Mouse (Mus musculus): ENCODE measurements around the gene Rbms2. TPM values are rescaled to one million over a fixed set of nuclear protein-coding genes. Genes with fewer than 3 reads are reported as not detected.
"Not testable (repeated sequence)": the region's sequence is repeated elsewhere in the genome, so short reads cannot be mapped to it uniquely, and the experiment has no call there.

Rbms2 gene
- polyA plus RNA-seq, 1 experiment from 2014 or later: 42.2 TPM

DNA sequence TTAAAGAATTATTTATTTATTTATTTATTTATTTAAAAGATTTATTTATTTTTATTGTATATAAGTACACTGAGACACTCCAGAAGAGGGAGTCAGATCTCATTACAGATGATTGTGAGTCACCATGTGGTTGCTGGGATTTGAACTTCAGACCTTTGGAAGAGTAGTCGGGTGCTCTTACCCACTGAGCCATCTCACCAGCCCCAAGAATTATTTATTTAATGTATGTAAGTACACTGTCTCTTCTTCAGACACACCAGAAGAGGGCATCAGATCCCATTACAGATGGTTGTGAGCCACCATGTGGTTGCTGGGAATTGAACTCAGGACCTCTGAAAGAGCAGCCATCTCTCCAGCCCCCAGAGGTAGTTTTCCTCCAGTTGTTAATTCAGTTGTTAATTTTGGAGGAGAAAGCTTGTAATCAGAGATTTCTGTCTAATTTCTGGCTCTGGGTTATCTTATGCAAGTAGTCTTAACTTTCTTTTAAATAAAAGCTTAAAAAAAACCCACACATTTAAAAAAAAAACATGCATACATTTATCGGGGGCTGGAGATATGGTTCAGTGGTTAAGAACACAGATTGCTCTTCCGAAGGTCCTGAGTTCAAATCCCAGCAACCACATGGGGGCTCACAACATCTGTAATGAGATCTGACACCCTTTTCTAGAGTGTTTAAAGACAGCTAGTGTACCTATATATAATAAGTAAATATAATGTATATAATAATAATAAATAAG lies 12.1 kb upstream of the Rbms2 start:
- Histone ChIP-seq H3K4me1 (peaks cover 12% of the 10 kb centered on the region; the same call in 1 of the 2 replicates), H3K27me3 (peaks cover 19% of the 10 kb centered on the region)
- not testable (repeated sequence) for H3K9me3 ChIP-seq; H3K9ac ChIP-seq; H3K4me3 ChIP-seq; H3K27ac ChIP-seq; ATAC-seq (ENCODE audit: insufficient number of reproducible peaks, low FRiP score, low TSS enrichment, low read depth); H3K36me3 ChIP-seq; H3K4me2 ChIP-seq
- WGBS: 97% methylated on average over 3 of the region's 3 CpGs

- peaks cover 19% of the 10 kb centered on the region for H3K27me3 ChIP-seq
- no peak overlapping the region for H3K9ac ChIP-seq
- 66% methylated on average over 2 of the region's 2 CpGs for WGBS
- H3K27ac ChIP-seq: no peak overlapping the region
- H3K4me2 ChIP-seq: no peak overlapping the region
- ATAC-seq (ENCODE audit: insufficient number of reproducible peaks, low FRiP score, low TSS enrichment, low read depth): no peak
- H3K36me3 ChIP-seq: no peaks in the 10 kb centered on the region
- H3K4me1 ChIP-seq: peaks cover 12% of the 10 kb centered on the region; the same call in 1 of the 2 replicates
- no peaks in the 10 kb centered on the region for H3K9me3 ChIP-seq
- H3K4me3 ChIP-seq: no peak overlapping the region
Observed at GRCm38 (mm10) chr10:128191472-128191871, 11.4 kb upstream of the Rbms2 start.

DNA sequence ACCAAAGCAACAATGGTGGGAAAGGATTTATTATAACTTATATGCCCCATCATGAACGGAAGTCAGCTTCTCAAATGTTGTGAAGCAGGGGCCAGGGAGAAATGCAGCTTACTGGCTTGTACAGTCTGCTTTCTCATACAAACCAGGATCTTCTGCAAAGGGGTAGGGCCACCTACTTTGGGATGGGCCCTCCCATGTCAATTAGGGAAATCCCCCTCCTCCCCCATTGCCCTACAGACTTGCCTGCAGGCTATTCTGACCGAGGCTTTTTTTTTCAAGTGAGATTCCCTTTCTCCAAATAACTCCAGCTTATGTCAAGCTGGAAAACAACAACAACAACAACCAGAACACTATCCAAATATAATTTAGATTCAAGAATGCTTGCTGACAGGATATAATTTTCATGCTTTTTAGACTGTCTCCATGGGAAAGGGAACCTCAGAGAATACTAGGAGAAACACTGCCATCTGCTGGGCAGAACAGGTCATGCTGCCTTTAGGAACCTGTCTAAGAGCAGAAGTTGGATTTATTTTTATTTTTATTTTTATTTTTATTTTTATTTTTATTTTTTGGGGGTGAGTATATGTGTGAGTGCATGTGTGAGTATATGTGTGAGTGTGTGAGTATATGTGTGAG lies 8.3 kb upstream of the Rbms2 start:
- H3K9ac ChIP-seq: no peak overlapping the region
- no peaks in the 10 kb centered on the region for H3K9me3 ChIP-seq
- H3K4me1 ChIP-seq: peaks cover 3% of the 10 kb centered on the region; the same call in 1 of the 2 replicates
- 40% methylated on average over 2 of the region's 2 CpGs for WGBS
- no peak overlapping the region for H3K4me2 ChIP-seq
- no peak overlapping the region for H3K27ac ChIP-seq
- no peaks in the 10 kb centered on the region for H3K36me3 ChIP-seq
- H3K4me3 ChIP-seq: no peak overlapping the region
- ATAC-seq (ENCODE audit: insufficient number of reproducible peaks, low FRiP score, low TSS enrichment, low read depth): no peak
- H3K27me3 ChIP-seq: no peaks in the 10 kb centered on the region

GRCm38 (mm10) chr10:128187181-128187605 lies 7.1 kb upstream of the Rbms2 start:
- Histone ChIP-seq H3K27me3 (no peaks in the 10 kb centered on the region), H3K4me3 (no peak overlapping the region), H3K9ac (no peak overlapping the region), H3K9me3 (no peaks in the 10 kb centered on the region), H3K27ac (no peak overlapping the region), H3K36me3 (no peaks in the 10 kb centered on the region), H3K4me1 (peaks cover 3% of the 10 kb centered on the region; the same call in 1 of the 2 replicates), H3K4me2 (no peak overlapping the region)
- WGBS: 69% methylated on average over 5 of the region's 5 CpGs
- no peak for ATAC-seq (ENCODE audit: insufficient number of reproducible peaks, low FRiP score, low TSS enrichment, low read depth)

DNA sequence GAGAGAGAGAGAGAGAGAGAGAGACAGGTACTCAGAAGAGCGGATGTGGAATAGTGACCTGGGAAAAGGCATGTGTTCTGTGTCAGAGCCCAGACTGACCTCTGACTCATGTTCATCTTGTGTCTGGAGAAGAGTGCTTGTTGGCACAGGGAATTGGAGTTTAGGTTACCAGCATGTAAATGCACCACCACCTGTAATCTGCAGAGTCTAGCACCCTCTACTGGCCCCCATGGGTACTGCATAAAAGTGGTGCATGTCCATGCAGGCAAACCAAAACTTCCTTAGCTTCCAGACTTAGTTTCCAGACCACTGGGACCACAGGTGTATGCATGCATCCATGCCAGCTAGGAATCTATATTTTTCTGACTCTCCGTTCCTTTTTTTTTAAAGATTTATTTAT lies 5.9 kb upstream of the Rbms2 start:
- no peak overlapping the region for H3K9ac ChIP-seq
- no peak overlapping the region for H3K27ac ChIP-seq
- H3K4me3 ChIP-seq: no peak overlapping the region
- 0 out of 2 replicates have a peak, but pooled peaks have one; percentile 66 for ATAC-seq (ENCODE audit: insufficient number of reproducible peaks, low FRiP score, low TSS enrichment, low read depth)
- no peaks in the 10 kb centered on the region for H3K27me3 ChIP-seq
- H3K9me3 ChIP-seq: no peaks in the 10 kb centered on the region
- no peak overlapping the region for H3K4me2 ChIP-seq
- H3K36me3 ChIP-seq: no peaks in the 10 kb centered on the region
- H3K4me1 ChIP-seq: peaks cover 3% of the 10 kb centered on the region; the same call in 1 of the 2 replicates
- WGBS: 51% methylated on average over 2 of the region's 2 CpGs

DNA sequence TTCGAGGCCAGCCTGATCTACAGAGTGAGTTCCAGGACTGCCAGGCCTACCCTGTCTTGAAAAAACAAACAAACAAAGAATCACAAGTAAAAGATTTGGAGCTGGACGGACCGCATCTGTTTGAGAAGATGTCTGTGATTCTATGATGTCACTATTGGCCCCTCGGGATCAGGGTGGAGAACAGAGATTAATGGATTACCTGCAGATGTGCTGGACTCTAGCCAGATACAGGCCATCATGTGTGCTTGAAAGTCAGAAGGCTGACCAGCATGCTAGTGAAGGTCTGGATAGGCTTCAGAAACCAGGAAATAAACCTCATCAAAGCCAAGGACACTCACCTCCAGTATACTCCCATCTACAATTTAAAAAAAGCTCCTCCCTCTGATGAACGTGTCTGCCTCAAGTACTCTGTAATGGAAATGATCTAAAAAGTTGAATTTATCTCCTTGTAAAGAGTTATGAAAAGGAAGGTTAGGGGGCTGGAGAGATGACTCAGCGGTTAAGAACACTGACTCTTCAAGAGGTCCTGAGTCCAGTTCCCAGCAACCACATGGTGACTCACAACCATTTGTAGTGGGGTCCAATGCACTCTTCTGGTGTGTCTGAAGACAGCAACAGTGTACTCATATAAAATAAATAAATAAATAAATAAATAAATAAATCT lies 5.3 kb upstream of the Rbms2 start:
- Histone ChIP-seq H3K4me2 (no peak overlapping the region), H3K4me1 (peaks cover 3% of the 10 kb centered on the region; the same call in 1 of the 2 replicates), H3K36me3 (no peaks in the 10 kb centered on the region), H3K4me3 (no peak overlapping the region), H3K27me3 (no peaks in the 10 kb centered on the region), H3K9me3 (no peaks in the 10 kb centered on the region), H3K27ac (no peak overlapping the region), H3K9ac (no peak overlapping the region)
- 62% methylated on average over 6 of the region's 6 CpGs for WGBS
- ATAC-seq (ENCODE audit: insufficient number of reproducible peaks, low FRiP score, low TSS enrichment, low read depth): 0 out of 2 replicates have a peak, but pooled peaks have one; percentile 19

DNA sequence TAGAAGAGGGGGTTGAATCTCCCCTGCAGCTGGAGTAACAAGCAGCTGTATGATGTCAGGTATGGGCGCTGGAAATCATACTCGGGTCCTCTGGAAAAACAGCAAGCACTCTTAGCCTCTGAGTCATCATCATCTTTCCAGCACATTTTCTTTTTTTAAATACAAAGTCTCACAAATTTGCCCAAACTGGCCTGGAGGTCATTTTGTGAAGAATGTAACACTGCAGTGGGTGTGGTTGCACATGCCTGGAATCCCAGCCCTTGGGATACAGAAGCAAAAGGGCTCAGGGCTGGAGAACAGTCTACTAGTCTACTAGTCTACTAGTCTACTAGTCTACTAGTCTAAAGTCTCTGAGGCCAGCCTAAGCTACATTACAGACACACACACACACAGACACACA lies 4.2 kb upstream of the Rbms2 start:
- ATAC-seq (ENCODE audit: insufficient number of reproducible peaks, low FRiP score, low TSS enrichment, low read depth): no peak
- no peaks in the 10 kb centered on the region for H3K9me3 ChIP-seq
- WGBS: 77% methylated on average over 2 of the region's 2 CpGs
- H3K4me2 ChIP-seq: no peak overlapping the region
- no peaks in the 10 kb centered on the region for H3K36me3 ChIP-seq
- no peaks in the 10 kb centered on the region for H3K27me3 ChIP-seq
- peaks cover 7% of the 10 kb centered on the region for H3K4me1 ChIP-seq
- H3K4me3 ChIP-seq: no peak overlapping the region
- no peak overlapping the region for H3K9ac ChIP-seq
- no peak overlapping the region for H3K27ac ChIP-seq

- WGBS: 84% methylated on average over 4 of the region's 4 CpGs
- Histone ChIP-seq H3K27ac (no peak overlapping the region), H3K9ac (no peak overlapping the region), H3K9me3 (no peaks in the 10 kb centered on the region), H3K4me3 (no peak overlapping the region), H3K27me3 (no peaks in the 10 kb centered on the region), H3K36me3 (no peaks in the 10 kb centered on the region), H3K4me1 (peaks cover 22% of the 10 kb centered on the region), H3K4me2 (no peak overlapping the region)
- no peak for ATAC-seq (ENCODE audit: insufficient number of reproducible peaks, low FRiP score, low TSS enrichment, low read depth)
Observed at GRCm38 (mm10) chr10:128177316-128177715, 2.8 kb downstream of the Rbms2 start.

DNA sequence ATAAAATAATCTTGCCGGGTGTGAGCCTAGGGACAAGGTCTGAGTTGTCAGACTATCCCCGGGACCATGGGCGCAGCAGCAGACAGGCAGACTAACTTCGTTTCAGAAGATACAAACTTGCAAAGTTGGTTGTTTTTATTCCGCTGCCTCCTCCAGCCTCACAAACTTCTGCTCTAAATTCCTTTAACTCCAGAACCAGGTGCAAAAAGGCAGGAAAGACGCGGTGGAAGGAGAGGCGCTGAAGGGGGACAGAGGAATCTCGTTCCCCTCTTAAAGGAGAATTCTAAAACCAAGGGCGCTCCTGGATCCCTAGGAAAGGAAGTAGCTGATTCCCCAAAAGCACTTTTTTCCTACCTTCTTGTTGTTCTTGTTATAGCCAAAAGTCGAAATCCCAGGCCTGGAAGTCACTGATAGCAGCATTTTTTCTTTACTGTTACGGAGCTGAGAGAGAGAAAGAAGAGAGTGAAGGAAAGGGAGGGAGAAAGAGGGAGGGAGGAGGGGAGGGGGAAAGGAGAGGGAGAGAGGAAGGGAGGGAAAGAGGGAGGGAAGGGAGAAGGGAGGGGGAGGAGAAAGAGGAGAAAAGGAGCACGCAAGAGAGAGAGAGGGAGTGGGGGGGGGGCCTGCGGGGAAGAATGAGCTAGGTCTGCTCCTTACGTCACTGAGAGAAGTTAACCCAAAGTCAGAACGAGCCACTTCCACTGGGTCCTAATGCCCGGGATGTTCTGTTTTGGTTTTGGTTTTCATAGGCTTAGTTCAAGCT lies 3.9 kb downstream of the Rbms2 start:
- WGBS: under 1% methylated on average over 17 of the region's 17 CpGs
- Histone ChIP-seq H3K27me3 (no peaks in the 10 kb centered on the region), H3K4me2 (peak overlapping the region; percentile 69), H3K4me3 (peak overlapping the region; percentile 63), H3K36me3 (no peaks in the 10 kb centered on the region), H3K9me3 (no peaks in the 10 kb centered on the region), H3K27ac (peak overlapping the region; percentile 95), H3K4me1 (peaks cover 22% of the 10 kb centered on the region), H3K9ac (peak overlapping the region; percentile 52)
- peak; percentile 88; the same call in 1 of the 2 replicates for ATAC-seq (ENCODE audit: insufficient number of reproducible peaks, low FRiP score, low TSS enrichment, low read depth)

- Histone ChIP-seq H3K9ac (peak overlapping the region; percentile 52), H3K4me2 (peak overlapping the region; percentile 69), H3K27ac (peak overlapping the region; percentile 95), H3K27me3 (no peaks in the 10 kb centered on the region), H3K36me3 (no peaks in the 10 kb centered on the region), H3K4me1 (peaks cover 22% of the 10 kb centered on the region), H3K4me3 (peak overlapping the region; percentile 63), H3K9me3 (no peaks in the 10 kb centered on the region)
- no peak for ATAC-seq (ENCODE audit: insufficient number of reproducible peaks, low FRiP score, low TSS enrichment, low read depth)
- WGBS: 5% methylated on average over 3 of the region's 3 CpGs
Observed at GRCm38 (mm10) chr10:128175302-128175701, 4.8 kb downstream of the Rbms2 start.

GRCm38 (mm10) chr10:128171348-128171747 lies 8.7 kb downstream of the Rbms2 start:
- not testable (repeated sequence) for H3K9me3 ChIP-seq; ATAC-seq (ENCODE audit: insufficient number of reproducible peaks, low FRiP score, low TSS enrichment, low read depth); H3K4me2 ChIP-seq; H3K27me3 ChIP-seq; H3K36me3 ChIP-seq; H3K27ac ChIP-seq; H3K4me3 ChIP-seq; H3K9ac ChIP-seq
- 97% methylated on average over 9 of the region's 10 CpGs for WGBS
- peaks cover 21% of the 10 kb centered on the region for H3K4me1 ChIP-seq

Data from limb, embryonic 15.5 days (tissue).